Mouse (Mus musculus): ENCODE measurements around the gene Fadd.

DNA sequence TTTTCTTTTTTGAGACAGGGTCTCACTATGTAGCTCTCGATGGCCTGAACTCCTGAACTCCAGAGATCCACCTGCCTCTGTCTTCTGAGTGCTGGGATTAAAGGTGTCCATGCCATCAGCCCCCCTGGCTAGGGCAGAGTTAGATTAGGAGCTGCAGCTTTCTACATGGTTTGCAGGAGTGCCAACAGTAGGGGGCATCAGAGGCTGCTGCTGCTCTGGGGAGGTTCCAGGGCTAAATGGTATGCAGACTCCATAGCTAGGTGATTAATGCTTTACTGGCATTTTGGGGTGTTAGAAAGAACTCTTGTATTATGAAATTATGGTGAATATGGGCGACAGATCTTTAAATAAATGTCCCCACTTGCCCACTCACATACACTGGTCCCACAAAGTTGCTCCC lies 5.0 kb upstream of the Fadd start:
- TF ChIP-seq CTCF (IDR thresholded peaks at IDR 0.05; ENCODE audit: insufficient read depth, low read length) = peak; percentile 59; the same call in 1 of the 2 replicates
- TF ChIP-seq POLR2A (IDR thresholded peaks at IDR 0.05; ENCODE audit: borderline replicate concordance, extremely low read depth, low read depth, low read length) = no peak

Data from lung, adult 2 months (tissue).